Mouse (Mus musculus) intestine, embryonic 14.5 days (tissue): ENCODE measurements at regions not wholly inside any gene's neighbourhood (a gene's known extent, or its start where the extent isn't known, plus 50 kb on each side); places are given as distances from the start of the nearest gene placed in this dataset.

ENCODE experiments used
- ATAC-seq: fragments of 200-750 bp; cut with Nextera tagmentation; replicated peaks from 2 replicates; pipeline ENCODE4 v1.8.0; 2017; ENCODE audit warnings: low read depth, moderate number of reproducible peaks, moderate TSS enrichment, moderate library complexity; ENCODE audit not compliant: low FRiP score, low TSS enrichment
- DNase-seq: peaks from one replicate; pipeline ENCODE4 v3.0.0-alpha.2; 2018; ENCODE audit warnings: low spot score
- H3K27ac ChIP-seq: fragments of 300-500 bp; sonication (generic); 2 replicates; pipeline ENCODE4 v1.5.1; 2014; ENCODE audit warnings: low read depth, mild to moderate bottlenecking, control low read depth
- H3K27me3 ChIP-seq: fragments of 300-500 bp; sonication (generic); replicated peaks from 2 replicates; pipeline ENCODE4 v1.6.1; 2014; ENCODE audit warnings: low read length, control low read depth; ENCODE audit not compliant: control insufficient read depth, insufficient read depth
- H3K36me3 ChIP-seq: fragments of 300-500 bp; sonication (generic); 2 replicates; pipeline ENCODE4 v1.6.1; 2014; ENCODE audit warnings: low read length, control low read depth; ENCODE audit not compliant: control insufficient read depth, insufficient read depth
- H3K4me1 ChIP-seq: fragments of 300-500 bp; sonication (generic); replicated peaks from 2 replicates; pipeline ENCODE4 v1.6.1; 2014; ENCODE audit warnings: low read length, control low read depth, mixed read lengths; ENCODE audit not compliant: control insufficient read depth, insufficient read depth
- H3K4me2 ChIP-seq: fragments of 300-500 bp; sonication (generic); 2 replicates; pipeline ENCODE4 v1.6.1; 2014; ENCODE audit warnings: low read length
- H3K4me3 ChIP-seq: fragments of 300-500 bp; sonication (generic); 2 replicates; pipeline ENCODE4 v1.5.1; 2014; ENCODE audit warnings: low read depth, low read length, control low read depth, mixed read lengths
- H3K9ac ChIP-seq: fragments of 300-500 bp; sonication (generic); 2 replicates; pipeline ENCODE4 v1.6.1; 2014; ENCODE audit warnings: mild to moderate bottlenecking, low read length
- H3K9me3 ChIP-seq: fragments of 300-500 bp; sonication (generic); 2 replicates; pipeline ENCODE4 v1.6.1; 2016; ENCODE audit warnings: low read length, control low read depth; ENCODE audit not compliant: control insufficient read depth
- WGBS: fragments of 180-500 bp; shearing (Covaris S2); extraction: QIAGEN DNeasy Blood & Tissue Kit; methylation state at CpG from one replicate; pipeline ENCODE4 v1.1.7; 2014; 5-methylcytosine and 5-hydroxymethylcytosine counted together

GRCm38 (mm10) chr9:79071961-79072360 lies 456.6 kb downstream of the Cd109 start:
- Histone ChIP-seq H3K9me3 (no peaks in the 10 kb centered on the region), H3K27me3 (no peaks in the 10 kb centered on the region), H3K27ac (no peak overlapping the region), H3K4me3 (no peak overlapping the region), H3K4me1 (no peaks in the 10 kb centered on the region), H3K4me2 (no peak overlapping the region), H3K9ac (no peak overlapping the region), H3K36me3 (no peaks in the 10 kb centered on the region)
- 72% methylated on average over 3 of the region's 3 CpGs for WGBS
- DNase-seq (no peak), ATAC-seq (no peak)

- Histone ChIP-seq H3K27ac (no peak overlapping the region), H3K4me3 (no peak overlapping the region), H3K27me3 (no peaks in the 10 kb centered on the region), H3K36me3 (no peaks in the 10 kb centered on the region), H3K4me2 (no peak overlapping the region), H3K4me1 (no peaks in the 10 kb centered on the region), H3K9ac (no peak overlapping the region), H3K9me3 (no peaks in the 10 kb centered on the region)
- no peak for DNase-seq
- ATAC-seq = no peak
- WGBS = 76% methylated on average over 2 of the region's 2 CpGs
These were observed 494.3 kb downstream of the Cd109 start for GRCm38 (mm10) chr9:79109611-79110010.

- ATAC-seq = peak; percentile 66; the same call in 1 of the 2 replicates
- Histone ChIP-seq H3K27me3 (no peaks in the 10 kb centered on the region), H3K4me2 (no peak overlapping the region), H3K4me1 (no peaks in the 10 kb centered on the region), H3K36me3 (no peaks in the 10 kb centered on the region), H3K27ac (no peak overlapping the region), H3K9me3 (no peaks in the 10 kb centered on the region), H3K4me3 (no peak overlapping the region), H3K9ac (no peak overlapping the region)
- 61% methylated on average over 2 of the region's 2 CpGs for WGBS
- no peak for DNase-seq
These were observed 496.0 kb downstream of the Cd109 start for GRCm38 (mm10) chr9:79111326-79111725.

- no peaks in the 10 kb centered on the region for H3K4me1 ChIP-seq
- WGBS = 50% methylated on average over 1 of the region's 1 CpGs
- ATAC-seq (no peak), DNase-seq (no peak)
- no peaks in the 10 kb centered on the region for H3K36me3 ChIP-seq
- no peak overlapping the region for H3K9ac ChIP-seq
- H3K9me3 ChIP-seq = no peaks in the 10 kb centered on the region
- no peak overlapping the region for H3K27ac ChIP-seq
- H3K4me2 ChIP-seq = no peak overlapping the region
- no peak overlapping the region for H3K4me3 ChIP-seq
- H3K27me3 ChIP-seq = no peaks in the 10 kb centered on the region
These were observed 525.6 kb downstream of the Cd109 start for GRCm38 (mm10) chr9:79140970-79141369.

GRCm38 (mm10) chr9:79146004-79146403 lies 530.7 kb downstream of the Cd109 start:
- Histone ChIP-seq H3K27me3 (no peaks in the 10 kb centered on the region), H3K9ac (no peak overlapping the region), H3K36me3 (no peaks in the 10 kb centered on the region), H3K4me1 (no peaks in the 10 kb centered on the region), H3K27ac (no peak overlapping the region), H3K4me2 (no peak overlapping the region), H3K4me3 (no peak overlapping the region), H3K9me3 (no peaks in the 10 kb centered on the region)
- 66% methylated on average over 3 of the region's 3 CpGs for WGBS
- DNase-seq (no peak), ATAC-seq (no peak)

- no peaks in the 10 kb centered on the region for H3K4me1 ChIP-seq
- no peak for DNase-seq
- H3K27ac ChIP-seq = no peak overlapping the region
- H3K9ac ChIP-seq = no peak overlapping the region
- no peaks in the 10 kb centered on the region for H3K27me3 ChIP-seq
- no peak overlapping the region for H3K4me2 ChIP-seq
- H3K36me3 ChIP-seq = no peaks in the 10 kb centered on the region
- no peak for ATAC-seq
- H3K9me3 ChIP-seq = no peaks in the 10 kb centered on the region
- 76% methylated on average over 2 of the region's 2 CpGs for WGBS
- H3K4me3 ChIP-seq = no peak overlapping the region
These were observed 550.2 kb downstream of the Cd109 start for GRCm38 (mm10) chr9:79165596-79165995.

GRCm38 (mm10) chr9:79173036-79173435 lies 545.6 kb downstream of the Col12a1 start:
- no peaks in the 10 kb centered on the region for H3K9me3 ChIP-seq
- H3K4me3 ChIP-seq = no peak overlapping the region
- no peaks in the 10 kb centered on the region for H3K4me1 ChIP-seq
- ATAC-seq = no peak
- no peak overlapping the region for H3K9ac ChIP-seq
- DNase-seq = no peak
- no peak overlapping the region for H3K27ac ChIP-seq
- no peaks in the 10 kb centered on the region for H3K36me3 ChIP-seq
- no peaks in the 10 kb centered on the region for H3K27me3 ChIP-seq
- no peak overlapping the region for H3K4me2 ChIP-seq

- H3K4me3 ChIP-seq = no peak overlapping the region
- no peak for DNase-seq
- no peaks in the 10 kb centered on the region for H3K36me3 ChIP-seq
- no peaks in the 10 kb centered on the region for H3K27me3 ChIP-seq
- no peak overlapping the region for H3K9ac ChIP-seq
- no peaks in the 10 kb centered on the region for H3K4me1 ChIP-seq
- 62% methylated on average over 2 of the region's 2 CpGs for WGBS
- H3K4me2 ChIP-seq = no peak overlapping the region
- no peak for ATAC-seq
- H3K9me3 ChIP-seq = no peaks in the 10 kb centered on the region
- H3K27ac ChIP-seq = no peak overlapping the region
These were observed 538.7 kb downstream of the Col12a1 start for GRCm38 (mm10) chr9:79179954-79180353.

GRCm38 (mm10) chr9:79195420-79195819 lies 523.2 kb downstream of the Col12a1 start:
- Histone ChIP-seq H3K9ac (no peak overlapping the region), H3K4me1 (no peaks in the 10 kb centered on the region), H3K4me2 (no peak overlapping the region), H3K27ac (no peak overlapping the region), H3K9me3 (no peaks in the 10 kb centered on the region), H3K27me3 (no peaks in the 10 kb centered on the region), H3K36me3 (no peaks in the 10 kb centered on the region), H3K4me3 (no peak overlapping the region)
- WGBS = 87% methylated on average over 2 of the region's 2 CpGs
- no peak for ATAC-seq
- no peak for DNase-seq
